Mouse (Mus musculus): ENCODE data around the gene Grik4. TPM values are rescaled to one million over a fixed set of nuclear protein-coding genes. Genes with fewer than 3 reads are reported as not detected.

Gene Grik4
- polyA plus RNA-seq, 1 experiment from 2014 or later: 1.1 TPM

GRCm38 (mm10) chr9:42757012-42757640, 187.2 kb downstream of the Grik4 start:
- peak; percentile 80 for ATAC-seq
- H3K27me3 ChIP-seq (replicated peaks; ENCODE audit: control insufficient read depth, insufficient read depth, low read length): no peaks in the 10 kb centered on the region

GRCm38 (mm10) chr9:42754699-42755098, 189.6 kb downstream of the Grik4 start:
- peaks cover 16% of the 10 kb centered on the region; the same call in 1 of the 2 replicates for H3K4me1 ChIP-seq (ENCODE audit: control insufficient read depth, insufficient read depth, low read length)
- WGBS: 31% methylated on average over 8 of the region's 8 CpGs
- no peak for ATAC-seq

More at GRCm38 (mm10) chr9:42757012-42757640, 187.2 kb downstream of the Grik4 start:
- Histone ChIP-seq H3K4me1 (ENCODE audit: control insufficient read depth, insufficient read depth, low read length) (peaks cover 16% of the 10 kb centered on the region; the same call in 1 of the 2 replicates), H3K9me3 (ENCODE audit: control insufficient read depth, low read length) (no peaks in the 10 kb centered on the region), H3K4me2 (ENCODE audit: low read depth, low read length) (no peak overlapping the region), H3K4me3 (ENCODE audit: low read length) (no peak overlapping the region), H3K27ac (ENCODE audit: low read length) (peak overlapping the region; percentile 69), H3K9ac (ENCODE audit: low read depth, low read length) (0 out of 2 replicates have a peak overlapping the region, but pooled peaks have one; percentile 2), H3K36me3 (ENCODE audit: control insufficient read depth, insufficient read depth, low read length) (no peaks in the 10 kb centered on the region)
- WGBS: 64% methylated on average over 3 of the region's 3 CpGs

GRCm38 (mm10) chr9:42751160-42751559, 193.1 kb downstream of the Grik4 start:
- peak; percentile 83 for ATAC-seq
- H3K4me3 ChIP-seq (ENCODE audit: low read length): no peak overlapping the region

More at GRCm38 (mm10) chr9:42754699-42755098, 189.6 kb downstream of the Grik4 start:
- H3K4me2 ChIP-seq (ENCODE audit: low read depth, low read length): no peak overlapping the region
- no peak overlapping the region for H3K4me3 ChIP-seq (ENCODE audit: low read length)
- H3K36me3 ChIP-seq (ENCODE audit: control insufficient read depth, insufficient read depth, low read length): no peaks in the 10 kb centered on the region
- H3K9ac ChIP-seq (ENCODE audit: low read depth, low read length): no peak overlapping the region
- H3K27ac ChIP-seq (ENCODE audit: low read length): no peak overlapping the region
- H3K9me3 ChIP-seq (ENCODE audit: control insufficient read depth, low read length): no peaks in the 10 kb centered on the region
- no peaks in the 10 kb centered on the region for H3K27me3 ChIP-seq (replicated peaks; ENCODE audit: control insufficient read depth, insufficient read depth, low read length)

GRCm38 (mm10) chr9:42750176-42750575, 194.1 kb downstream of the Grik4 start:
- Histone ChIP-seq H3K4me3 (ENCODE audit: low read length) (no peak overlapping the region), H3K4me1 (ENCODE audit: control insufficient read depth, insufficient read depth, low read length) (peaks cover 4% of the 10 kb centered on the region; the same call in 1 of the 2 replicates), H3K9me3 (ENCODE audit: control insufficient read depth, low read length) (no peaks in the 10 kb centered on the region), H3K27ac (ENCODE audit: low read length) (no peak overlapping the region), H3K9ac (ENCODE audit: low read depth, low read length) (no peak overlapping the region), H3K36me3 (ENCODE audit: control insufficient read depth, insufficient read depth, low read length) (no peaks in the 10 kb centered on the region), H3K27me3 (replicated peaks; ENCODE audit: control insufficient read depth, insufficient read depth, low read length) (no peaks in the 10 kb centered on the region), H3K4me2 (ENCODE audit: low read depth, low read length) (no peak overlapping the region)
- 80% methylated on average over 3 of the region's 3 CpGs for WGBS
- no peak for ATAC-seq

More at GRCm38 (mm10) chr9:42751160-42751559, 193.1 kb downstream of the Grik4 start:
- Histone ChIP-seq H3K4me2 (ENCODE audit: low read depth, low read length) (no peak overlapping the region), H3K4me1 (ENCODE audit: control insufficient read depth, insufficient read depth, low read length) (0 out of 2 replicates have a peak, but pooled peaks cover 2% of the 10 kb centered on the region), H3K9ac (ENCODE audit: low read depth, low read length) (no peak overlapping the region), H3K9me3 (ENCODE audit: control insufficient read depth, low read length) (no peaks in the 10 kb centered on the region), H3K27ac (ENCODE audit: low read length) (no peak overlapping the region), H3K27me3 (replicated peaks; ENCODE audit: control insufficient read depth, insufficient read depth, low read length) (no peaks in the 10 kb centered on the region), H3K36me3 (ENCODE audit: control insufficient read depth, insufficient read depth, low read length) (no peaks in the 10 kb centered on the region)
- 52% methylated on average over 2 of the region's 2 CpGs for WGBS

- H3K9me3 ChIP-seq (ENCODE audit: control insufficient read depth, low read length): no peaks in the 10 kb centered on the region
- ATAC-seq: no peak
- peaks cover 6% of the 10 kb centered on the region; the same call in 1 of the 2 replicates for H3K4me1 ChIP-seq (ENCODE audit: control insufficient read depth, insufficient read depth, low read length)
Observed at GRCm38 (mm10) chr9:42745982-42746381, 198.3 kb downstream of the Grik4 start.

GRCm38 (mm10) chr9:42742385-42742784, 201.9 kb downstream of the Grik4 start:
- no peak overlapping the region for H3K4me2 ChIP-seq (ENCODE audit: low read depth, low read length)
- ATAC-seq: peak; percentile 75
- no peaks in the 10 kb centered on the region for H3K27me3 ChIP-seq (replicated peaks; ENCODE audit: control insufficient read depth, insufficient read depth, low read length)
- H3K9me3 ChIP-seq (ENCODE audit: control insufficient read depth, low read length): no peaks in the 10 kb centered on the region
- no peaks in the 10 kb centered on the region for H3K36me3 ChIP-seq (ENCODE audit: control insufficient read depth, insufficient read depth, low read length)
- no peak overlapping the region for H3K27ac ChIP-seq (ENCODE audit: low read length)
- H3K4me1 ChIP-seq (ENCODE audit: control insufficient read depth, insufficient read depth, low read length): peaks cover 6% of the 10 kb centered on the region; the same call in 1 of the 2 replicates
- 59% methylated on average over 5 of the region's 5 CpGs for WGBS
- no peak overlapping the region for H3K4me3 ChIP-seq (ENCODE audit: low read length)
- H3K9ac ChIP-seq (ENCODE audit: low read depth, low read length): no peak overlapping the region

More at GRCm38 (mm10) chr9:42745982-42746381, 198.3 kb downstream of the Grik4 start:
- H3K27ac ChIP-seq (ENCODE audit: low read length): no peak overlapping the region
- H3K4me2 ChIP-seq (ENCODE audit: low read depth, low read length): no peak overlapping the region
- no peak overlapping the region for H3K9ac ChIP-seq (ENCODE audit: low read depth, low read length)
- 45% methylated on average over 8 of the region's 8 CpGs for WGBS
- no peaks in the 10 kb centered on the region for H3K27me3 ChIP-seq (replicated peaks; ENCODE audit: control insufficient read depth, insufficient read depth, low read length)
- no peak overlapping the region for H3K4me3 ChIP-seq (ENCODE audit: low read length)
- no peaks in the 10 kb centered on the region for H3K36me3 ChIP-seq (ENCODE audit: control insufficient read depth, insufficient read depth, low read length)

GRCm38 (mm10) chr9:42736697-42737335, 207.5 kb downstream of the Grik4 start:
- Histone ChIP-seq H3K4me1 (ENCODE audit: control insufficient read depth, insufficient read depth, low read length) (peaks cover 6% of the 10 kb centered on the region; the same call in 1 of the 2 replicates), H3K4me3 (ENCODE audit: low read length) (no peak overlapping the region), H3K27ac (ENCODE audit: low read length) (no peak overlapping the region), H3K9ac (ENCODE audit: low read depth, low read length) (no peak overlapping the region), H3K9me3 (ENCODE audit: control insufficient read depth, low read length) (no peaks in the 10 kb centered on the region), H3K27me3 (replicated peaks; ENCODE audit: control insufficient read depth, insufficient read depth, low read length) (no peaks in the 10 kb centered on the region), H3K36me3 (ENCODE audit: control insufficient read depth, insufficient read depth, low read length) (no peaks in the 10 kb centered on the region), H3K4me2 (ENCODE audit: low read depth, low read length) (no peak overlapping the region)
- 47% methylated on average over 7 of the region's 7 CpGs for WGBS
- peak; percentile 59 for ATAC-seq

GRCm38 (mm10) chr9:42735086-42735485, 209.2 kb downstream of the Grik4 start:
- Histone ChIP-seq H3K9ac (ENCODE audit: low read depth, low read length) (no peak overlapping the region), H3K4me3 (ENCODE audit: low read length) (no peak overlapping the region), H3K36me3 (ENCODE audit: control insufficient read depth, insufficient read depth, low read length) (no peaks in the 10 kb centered on the region), H3K27me3 (replicated peaks; ENCODE audit: control insufficient read depth, insufficient read depth, low read length) (no peaks in the 10 kb centered on the region), H3K4me2 (ENCODE audit: low read depth, low read length) (no peak overlapping the region), H3K4me1 (ENCODE audit: control insufficient read depth, insufficient read depth, low read length) (peaks cover 7% of the 10 kb centered on the region; the same call in 1 of the 2 replicates), H3K27ac (ENCODE audit: low read length) (no peak overlapping the region), H3K9me3 (ENCODE audit: control insufficient read depth, low read length) (no peaks in the 10 kb centered on the region)
- ATAC-seq: no peak
- 74% methylated on average over 5 of the region's 5 CpGs for WGBS

GRCm38 (mm10) chr9:42732731-42733318, 211.5 kb downstream of the Grik4 start:
- H3K9me3 ChIP-seq (ENCODE audit: control insufficient read depth, low read length): no peaks in the 10 kb centered on the region
- peaks cover 13% of the 10 kb centered on the region for H3K4me1 ChIP-seq (ENCODE audit: control insufficient read depth, insufficient read depth, low read length)
- no peak overlapping the region for H3K27ac ChIP-seq (ENCODE audit: low read length)
- ATAC-seq: no peak
- no peaks in the 10 kb centered on the region for H3K27me3 ChIP-seq (replicated peaks; ENCODE audit: control insufficient read depth, insufficient read depth, low read length)
- WGBS: 78% methylated on average over 9 of the region's 9 CpGs
- no peak overlapping the region for H3K9ac ChIP-seq (ENCODE audit: low read depth, low read length)
- H3K4me3 ChIP-seq (ENCODE audit: low read length): no peak overlapping the region
- H3K4me2 ChIP-seq (ENCODE audit: low read depth, low read length): no peak overlapping the region
- no peaks in the 10 kb centered on the region for H3K36me3 ChIP-seq (ENCODE audit: control insufficient read depth, insufficient read depth, low read length)
